Mouse (Mus musculus) hindbrain, embryonic 14.5 days (tissue): Measurements from ENCODE around the gene Pbp2. TPM values are rescaled to one million over a fixed set of nuclear protein-coding genes. Genes with fewer than 3 reads are reported as not detected.

Experiments
- ATAC-seq: fragments of 200-750 bp; cut with Nextera tagmentation; 2 replicates; pipeline ENCODE4 v1.8.0; 2017; ENCODE audit warnings: moderate number of reproducible peaks, mild to moderate bottlenecking, moderate TSS enrichment, moderate library complexity; ENCODE audit not compliant: low FRiP score
- DNase-seq: peaks from one replicate; pipeline ENCODE4 v3.0.0-alpha.2; 2015; ENCODE audit warnings: low spot score
- H3K27ac ChIP-seq: fragments of 300-500 bp; sonication (generic); 2 replicates; pipeline ENCODE4 v1.5.1; 2014; ENCODE audit warnings: mild to moderate bottlenecking, moderate library complexity
- H3K27me3 ChIP-seq: fragments of 300-500 bp; sonication (generic); 2 replicates; pipeline ENCODE4 v1.6.1; 2014; ENCODE audit warnings: mild to moderate bottlenecking, low read length, mixed read lengths; ENCODE audit not compliant: control insufficient read depth, insufficient read depth
- H3K36me3 ChIP-seq: fragments of 300-500 bp; sonication (generic); replicated peaks from 2 replicates; pipeline ENCODE4 v1.6.1; 2014; ENCODE audit not compliant: control insufficient read depth, insufficient read depth
- H3K4me1 ChIP-seq: fragments of 300-500 bp; sonication (generic); replicated peaks from 2 replicates; pipeline ENCODE4 v1.6.1; 2014; ENCODE audit warnings: antibody characterized with exemption, low read length, mixed read lengths; ENCODE audit not compliant: control insufficient read depth, insufficient read depth
- H3K4me2 ChIP-seq: fragments of 300-500 bp; sonication (generic); replicated peaks from 2 replicates; pipeline ENCODE4 v1.6.1; 2014; ENCODE audit warnings: mild to moderate bottlenecking, moderate library complexity
- H3K4me3 ChIP-seq: fragments of 300-500 bp; sonication (generic); replicated peaks from 2 replicates; pipeline ENCODE4 v1.5.1; 2014; ENCODE audit warnings: mild to moderate bottlenecking, low read length
- H3K9ac ChIP-seq: fragments of 300-500 bp; sonication (generic); 2 replicates; pipeline ENCODE4 v1.6.1; 2014
- H3K9me3 ChIP-seq: fragments of 300-500 bp; sonication (generic); 2 replicates; pipeline ENCODE4 v1.6.1; 2016; ENCODE audit warnings: low read length; ENCODE audit not compliant: control insufficient read depth
- WGBS: fragments of 180-500 bp; shearing (Covaris S2); extraction: QIAGEN DNeasy Blood & Tissue Kit; methylation state at CpG from one replicate; pipeline ENCODE4 v1.1.7; 2014; 5-methylcytosine and 5-hydroxymethylcytosine counted together
- polyA plus RNA-seq: library from polyadenylated mRNA; unstranded; fragments of >200 nt; fragmentation: Nextera tagmentation; extraction: Ambion mirVana; gene quantifications from 2 replicates; pipeline ENCODE4 v1.2.1, GENCODE M21; 2014

Gene Pbp2
- 0.16 and 0.31 TPM in 2 replicates for polyA plus RNA-seq

- H3K27ac ChIP-seq, result no peak within 1 kb of the TSS
- H3K4me3 ChIP-seq, result no peak within 1 kb of the TSS
- no peak for ATAC-seq
- H3K9me3 ChIP-seq, result peaks cover 5% of the 10 kb centered on the region; the same call in 1 of the 2 replicates
- no peak within 1 kb of the TSS for H3K4me2 ChIP-seq
- H3K4me1 ChIP-seq, result no peaks in the 10 kb centered on the region
- H3K27me3 ChIP-seq, result no peaks in the 10 kb centered on the region
- DNase-seq, result no peak
- 96% methylated on average over 9 of the region's 9 CpGs for WGBS
- H3K36me3 ChIP-seq, result no peaks in the 10 kb centered on the region
- no peak within 1 kb of the TSS for H3K9ac ChIP-seq
Measured at GRCm38 (mm10) chr6:135310305-135310704, at the start of gene Pbp2. Pbp2 (minus strand) TSS chr6:135310405.

DNA sequence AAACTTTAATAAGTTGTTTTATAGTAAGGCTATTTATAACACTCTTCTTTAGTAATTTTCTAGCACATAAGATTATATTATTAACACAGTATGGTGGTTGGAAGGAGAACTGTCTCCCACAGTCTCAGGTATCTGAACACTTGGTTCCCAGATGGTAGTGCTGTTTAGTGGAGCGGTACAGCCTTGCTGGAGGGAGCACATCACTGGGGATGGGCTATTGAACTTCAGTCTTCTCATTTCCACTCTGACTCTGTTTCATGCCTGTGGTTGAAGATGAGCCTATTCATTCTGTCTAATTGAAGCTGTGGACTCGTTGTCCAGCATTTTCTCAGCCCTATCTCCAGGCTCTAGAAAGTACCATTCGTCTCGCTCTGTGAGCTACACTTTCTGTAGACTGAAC, 44.7 kb upstream of the Pbp2 start:
- 92% methylated on average over 4 of the region's 4 CpGs for WGBS
- no peak for ATAC-seq
- Histone ChIP-seq H3K27me3 (no peaks in the 10 kb centered on the region), H3K4me2 (no peak overlapping the region), H3K4me1 (no peaks in the 10 kb centered on the region), H3K9ac (no peak overlapping the region), H3K4me3 (no peak overlapping the region), H3K36me3 (no peaks in the 10 kb centered on the region), H3K27ac (no peak overlapping the region), H3K9me3 (no peaks in the 10 kb centered on the region)
- DNase-seq, result no peak

GRCm38 (mm10) chr6:135352537-135352936, 42.3 kb upstream of the Pbp2 start:
- Histone ChIP-seq H3K36me3 (no peaks in the 10 kb centered on the region), H3K9me3 (no peaks in the 10 kb centered on the region), H3K9ac (no peak overlapping the region), H3K27ac (no peak overlapping the region), H3K4me2 (no peak overlapping the region), H3K4me1 (no peaks in the 10 kb centered on the region), H3K27me3 (no peaks in the 10 kb centered on the region), H3K4me3 (no peak overlapping the region)
- 65% methylated on average over 4 of the region's 4 CpGs for WGBS
- ATAC-seq (no peak), DNase-seq (no peak)

GRCm38 (mm10) chr6:135351638-135352302, 41.6 kb upstream of the Pbp2 start:
- no peak overlapping the region for H3K27ac ChIP-seq
- WGBS, result 72% methylated on average over 8 of the region's 8 CpGs
- DNase-seq, result no peak

GRCm38 (mm10) chr6:135341076-135341378, 30.8 kb upstream of the Pbp2 start:
- ATAC-seq, result no peak
- no peaks in the 10 kb centered on the region for H3K4me1 ChIP-seq
- H3K36me3 ChIP-seq, result no peaks in the 10 kb centered on the region
- no peak overlapping the region for H3K9ac ChIP-seq
- H3K27ac ChIP-seq, result no peak overlapping the region
- H3K9me3 ChIP-seq, result no peaks in the 10 kb centered on the region
- H3K27me3 ChIP-seq, result no peaks in the 10 kb centered on the region
- WGBS, result 77% methylated on average over 4 of the region's 4 CpGs
- H3K4me3 ChIP-seq, result no peak overlapping the region
- no peak overlapping the region for H3K4me2 ChIP-seq
- no peak for DNase-seq

More at GRCm38 (mm10) chr6:135351638-135352302, 41.6 kb upstream of the Pbp2 start:
- H3K4me2 ChIP-seq, result no peak overlapping the region
- peak; percentile 60; the same call in 1 of the 2 replicates for ATAC-seq
- no peaks in the 10 kb centered on the region for H3K36me3 ChIP-seq
- no peaks in the 10 kb centered on the region for H3K9me3 ChIP-seq
- H3K4me1 ChIP-seq, result no peaks in the 10 kb centered on the region
- no peak overlapping the region for H3K4me3 ChIP-seq
- no peaks in the 10 kb centered on the region for H3K27me3 ChIP-seq
- H3K9ac ChIP-seq, result no peak overlapping the region

DNA sequence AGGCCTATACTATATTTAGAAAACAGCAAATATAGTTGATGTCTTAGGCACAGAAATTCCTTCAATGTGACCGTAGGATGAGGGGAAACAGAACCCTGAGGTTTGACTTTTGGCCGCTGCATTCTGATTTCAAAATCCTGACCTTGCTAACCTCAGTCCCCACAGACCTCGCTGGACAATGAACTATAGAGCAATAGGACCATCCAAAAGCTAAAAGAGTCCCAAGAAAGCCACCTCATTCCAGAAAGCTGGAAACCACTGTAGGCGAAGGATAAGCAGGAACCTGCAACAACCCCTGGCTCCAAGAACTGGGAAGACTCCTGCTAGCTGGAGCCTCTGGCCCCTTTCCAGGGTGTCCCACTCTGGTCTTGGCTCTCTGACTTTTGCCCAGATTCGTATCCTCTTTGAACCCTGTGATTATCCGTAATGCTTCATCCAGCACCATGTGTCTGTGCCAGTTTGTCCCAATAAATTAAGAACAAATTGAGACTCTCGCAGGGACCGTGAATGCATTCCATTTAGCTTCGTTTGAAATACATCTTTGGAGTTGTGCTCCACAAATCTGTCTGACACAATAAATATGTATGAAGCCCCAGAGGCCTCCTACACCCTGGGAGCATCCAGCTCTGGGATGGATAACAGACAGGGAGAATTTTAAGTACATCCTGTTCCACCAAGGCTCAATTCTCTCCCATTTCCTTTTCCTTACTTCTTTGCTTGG, 30.3 kb upstream of the Pbp2 start:
- H3K4me2 ChIP-seq, result no peak overlapping the region
- no peaks in the 10 kb centered on the region for H3K36me3 ChIP-seq
- no peak overlapping the region for H3K9ac ChIP-seq
- H3K4me3 ChIP-seq, result no peak overlapping the region
- H3K9me3 ChIP-seq, result no peaks in the 10 kb centered on the region
- H3K27ac ChIP-seq, result peak overlapping the region; percentile 11; the same call in 1 of the 2 replicates
- no peaks in the 10 kb centered on the region for H3K4me1 ChIP-seq
- DNase-seq (no peak), ATAC-seq (no peak)
- 67% methylated on average over 9 of the region's 9 CpGs for WGBS
- no peaks in the 10 kb centered on the region for H3K27me3 ChIP-seq

DNA sequence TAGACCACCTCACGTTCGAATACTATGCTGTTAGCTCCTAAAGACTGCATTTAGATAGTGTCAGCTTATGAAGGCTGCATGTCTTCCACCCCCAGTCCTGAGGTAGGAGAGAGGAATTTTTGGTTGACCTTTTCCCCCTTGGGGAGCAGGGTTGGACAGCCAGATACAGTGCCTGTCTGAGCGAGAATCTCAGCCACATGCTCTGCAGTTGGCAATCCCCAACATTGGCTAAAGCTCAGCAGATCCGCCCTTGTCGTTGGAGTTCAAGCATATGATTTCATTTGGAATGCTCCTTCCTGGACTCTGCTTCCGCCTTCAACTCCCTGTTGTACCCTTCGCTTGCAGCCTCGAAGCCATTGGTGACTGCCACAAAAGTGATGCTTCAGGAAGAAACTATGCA, 26.2 kb upstream of the Pbp2 start:
- DNase-seq (no peak), ATAC-seq (no peak)

DNA sequence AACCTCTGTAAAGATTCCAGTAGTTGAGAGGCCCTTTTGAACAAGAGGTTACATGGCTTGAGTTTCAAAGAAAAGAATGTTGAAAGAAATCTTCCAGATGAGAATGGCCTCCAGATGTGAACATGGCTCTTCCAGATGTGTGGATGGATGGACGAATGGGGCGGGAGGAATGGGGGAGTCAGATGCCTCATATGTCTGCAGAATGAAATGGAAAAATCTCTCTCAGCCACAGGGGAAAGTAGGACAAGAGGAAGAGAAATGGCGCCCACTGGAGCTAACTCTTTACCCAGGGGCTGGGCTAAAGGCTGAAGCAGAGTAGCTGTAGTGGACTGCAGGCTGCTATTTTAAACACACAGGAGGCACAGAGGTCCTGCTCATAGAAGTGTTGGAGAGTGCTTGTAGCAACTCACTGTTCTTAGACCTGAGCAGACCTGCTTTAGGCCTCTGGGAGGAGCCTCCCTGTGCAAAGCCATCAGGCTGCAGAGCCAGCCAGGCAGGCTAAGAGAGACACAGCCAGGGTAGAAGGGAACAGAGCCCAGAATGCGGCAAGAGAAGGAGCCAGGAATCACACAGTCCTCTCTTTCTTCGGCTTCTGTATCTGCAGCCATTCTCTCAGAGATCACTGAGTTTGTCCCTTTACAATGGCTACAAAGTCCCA, 23.9 kb upstream of the Pbp2 start:
- H3K9ac ChIP-seq, result no peak overlapping the region
- H3K36me3 ChIP-seq, result no peaks in the 10 kb centered on the region
- no peak for ATAC-seq
- peak overlapping the region; percentile 39; the same call in 1 of the 2 replicates for H3K27ac ChIP-seq
- H3K9me3 ChIP-seq, result no peaks in the 10 kb centered on the region
- no peak overlapping the region for H3K4me2 ChIP-seq
- DNase-seq, result no peak
- 67% methylated on average over 5 of the region's 5 CpGs for WGBS
- H3K27me3 ChIP-seq, result no peaks in the 10 kb centered on the region
- no peak overlapping the region for H3K4me3 ChIP-seq
- peaks cover 13% of the 10 kb centered on the region; the same call in 1 of the 2 replicates for H3K4me1 ChIP-seq

More for the DNA sequence above, 26.2 kb upstream of the Pbp2 start:
- Histone ChIP-seq H3K9ac (no peak overlapping the region), H3K36me3 (no peaks in the 10 kb centered on the region), H3K9me3 (no peaks in the 10 kb centered on the region), H3K27ac (no peak overlapping the region), H3K4me3 (no peak overlapping the region), H3K27me3 (no peaks in the 10 kb centered on the region), H3K4me1 (peaks cover 13% of the 10 kb centered on the region; the same call in 1 of the 2 replicates), H3K4me2 (no peak overlapping the region)
- 93% methylated on average over 8 of the region's 8 CpGs for WGBS

- ATAC-seq (peak; percentile 72), DNase-seq (peak; percentile 63)
- Histone ChIP-seq H3K4me2 (peak overlapping the region; percentile 6; the same call in 1 of the 2 replicates), H3K4me3 (no peak overlapping the region), H3K27ac (peak overlapping the region; percentile 33; the same call in 1 of the 2 replicates), H3K36me3 (no peaks in the 10 kb centered on the region), H3K9ac (peak overlapping the region; percentile 4; the same call in 1 of the 2 replicates), H3K9me3 (no peaks in the 10 kb centered on the region), H3K4me1 (peaks cover 13% of the 10 kb centered on the region; the same call in 1 of the 2 replicates), H3K27me3 (no peaks in the 10 kb centered on the region)
- 8% methylated on average over 10 of the region's 10 CpGs for WGBS
Measured at GRCm38 (mm10) chr6:135332737-135333281, 22.6 kb upstream of the Pbp2 start.
